Mouse (Mus musculus) skeletal muscle tissue, adult 2 months (tissue): ENCODE results near the gene Cd247.

Experiments
- DNase-seq: peaks from one replicate; pipeline ENCODE4 v3.0.0-alpha.2; 2012; ENCODE audit warnings: low read depth, low spot score

Cd247 gene

DNA sequence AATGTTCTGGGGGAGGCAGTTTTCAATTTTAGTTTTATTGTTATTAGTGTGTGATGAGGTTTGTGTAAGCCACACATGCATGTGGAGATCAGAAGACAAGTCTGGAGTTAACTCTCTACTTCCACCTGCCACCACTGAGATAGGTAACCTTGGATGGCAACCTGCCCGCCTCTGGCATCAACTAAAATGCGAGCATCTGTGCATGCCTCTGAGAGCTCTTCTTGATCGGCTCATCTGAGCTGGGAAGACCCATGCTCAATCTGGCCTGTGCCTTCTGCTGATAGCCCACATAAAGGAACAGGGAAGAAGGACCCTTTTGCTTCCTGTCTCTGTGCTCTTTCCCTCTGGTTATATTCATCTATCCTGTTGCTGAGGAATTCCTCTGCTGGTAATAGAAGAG, 121.0 kb downstream of the Cd247 start:
- no peak for DNase-seq

DNA sequence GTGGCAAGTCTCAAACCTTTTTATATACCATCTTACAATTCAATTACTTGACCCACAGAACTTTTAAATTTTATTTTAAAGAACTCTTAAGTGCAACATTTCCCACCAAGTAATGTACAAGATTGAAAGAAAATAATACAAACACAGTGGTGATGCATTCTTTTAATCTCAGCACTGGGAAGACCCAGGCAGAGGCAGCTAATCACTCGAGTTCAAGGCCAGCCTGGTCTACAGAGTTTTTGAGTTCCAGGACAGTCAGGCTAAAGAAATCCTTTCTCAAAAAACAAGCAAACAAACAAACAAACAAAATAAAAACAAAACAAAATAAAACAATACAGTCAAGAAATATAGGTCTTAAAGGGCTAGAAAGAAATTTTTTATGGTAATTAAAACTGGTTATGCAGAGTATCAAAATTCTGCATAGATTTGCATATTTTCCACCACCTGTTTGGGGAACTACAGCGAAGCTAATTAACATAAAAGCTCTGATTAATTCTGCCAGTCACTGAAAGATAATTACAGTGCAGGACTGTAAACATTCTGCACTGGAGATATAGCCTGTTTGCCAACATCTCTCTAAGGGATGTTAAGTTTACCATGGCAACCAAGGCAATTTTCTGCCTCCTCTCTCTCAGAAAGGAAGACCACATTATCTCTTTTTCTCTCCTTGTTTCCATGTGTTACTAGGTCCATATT, 125.4 kb downstream of the Cd247 start:
- no peak for DNase-seq

DNA sequence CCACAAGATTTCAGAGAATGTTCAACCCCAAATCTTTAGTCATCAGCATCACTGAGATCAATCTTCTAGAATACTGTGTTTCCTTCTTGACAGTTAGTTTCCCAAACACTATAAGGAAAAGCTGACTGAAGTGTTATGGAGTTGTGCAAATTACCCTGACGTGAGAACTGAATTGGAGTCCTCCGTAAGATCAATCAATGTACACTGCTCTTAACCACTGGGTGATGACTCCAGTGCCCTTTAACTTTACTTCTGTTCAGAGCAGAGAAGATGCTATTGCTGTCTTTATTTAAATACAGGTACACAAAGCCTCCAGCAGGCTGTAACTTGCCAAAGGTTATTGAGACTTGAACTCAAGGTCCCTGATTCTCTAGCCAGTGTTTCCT, 125.9 kb downstream of the Cd247 start:
- DNase-seq = no peak

DNA sequence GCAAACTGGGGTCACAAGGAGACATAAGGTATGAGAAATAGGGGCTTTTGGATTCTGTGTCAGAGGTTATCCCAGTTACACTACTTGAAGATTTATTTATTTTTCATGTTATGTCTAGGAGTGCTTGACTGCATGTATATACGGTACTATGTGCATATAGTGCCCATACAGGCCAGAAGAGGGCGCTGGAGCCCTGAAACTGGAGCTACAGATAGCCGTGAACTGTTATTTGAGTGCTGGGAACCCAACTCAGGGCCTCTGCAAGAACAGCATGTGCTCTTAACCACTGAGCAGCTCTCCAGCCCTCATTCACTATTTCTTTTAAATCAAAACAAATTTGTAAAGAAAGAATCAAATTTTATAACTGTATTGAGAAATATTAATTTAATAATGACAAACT, 132.5 kb downstream of the Cd247 start:
- DNase-seq = no peak

DNA sequence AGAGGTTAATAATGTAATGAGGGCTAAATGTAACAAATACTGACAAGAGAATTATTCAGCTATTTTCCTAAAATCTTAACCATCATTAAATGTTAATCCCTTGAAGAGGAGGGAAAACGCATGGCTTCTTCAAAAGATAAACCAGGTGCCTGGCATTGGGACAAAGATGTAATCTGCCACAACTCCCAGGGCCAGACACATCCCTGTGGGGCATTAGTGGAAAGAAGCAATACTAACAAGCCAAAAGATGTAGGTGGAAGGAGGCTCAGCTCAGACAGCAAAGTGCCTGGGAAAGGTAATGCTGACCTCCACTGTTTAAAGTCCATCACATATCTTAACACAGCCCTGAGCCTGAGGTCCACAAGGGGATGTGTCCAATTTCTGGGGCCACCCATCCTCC, 134.0 kb downstream of the Cd247 start:
- DNase-seq = no peak

DNA sequence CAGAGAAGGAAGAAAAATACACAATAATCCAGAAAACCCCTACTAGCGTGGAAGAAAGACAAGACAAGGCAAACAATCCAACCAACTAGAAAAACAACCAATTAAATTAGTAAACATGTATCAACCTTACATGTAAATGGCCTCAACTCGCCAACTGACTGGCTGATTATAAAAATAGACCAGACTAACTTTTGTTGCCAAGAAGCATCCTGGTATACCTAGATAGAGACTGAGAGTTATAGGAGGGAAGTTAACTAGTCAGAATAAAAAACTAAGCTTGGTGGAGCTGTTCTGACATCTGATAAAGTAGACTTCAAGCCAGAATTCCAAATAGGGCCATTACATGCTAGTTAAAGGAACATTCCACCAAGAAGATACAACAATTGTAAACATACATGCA, 136.7 kb downstream of the Cd247 start:
- DNase-seq = no peak
